Mouse (Mus musculus) midbrain, embryonic 11.5 days (tissue): Measurements from ENCODE around the gene Wwox. TPM values are rescaled to one million over a fixed set of nuclear protein-coding genes. Genes with fewer than 3 reads are reported as not detected.

ENCODE experiments used
- ATAC-seq: fragments of 200-750 bp; cut with Nextera tagmentation; 2 replicates; pipeline ENCODE4 v1.8.0; 2017; ENCODE audit warnings: moderate TSS enrichment, moderate library complexity; ENCODE audit not compliant: low FRiP score
- DNase-seq: peaks from one replicate; pipeline ENCODE4 v3.0.0; 2015; ENCODE audit warnings: low spot score; ENCODE audit errors: missing footprints
- H3K27ac ChIP-seq: fragments of 300-500 bp; sonication (generic); 2 replicates; pipeline ENCODE4 v1.5.1; 2014; ENCODE audit warnings: low read depth, low read length
- H3K27me3 ChIP-seq: fragments of 300-500 bp; sonication (generic); 2 replicates; pipeline ENCODE4 v1.6.1; 2014; ENCODE audit warnings: mild to moderate bottlenecking, low read length, moderate library complexity, mixed read lengths; ENCODE audit not compliant: control insufficient read depth, insufficient read depth
- H3K36me3 ChIP-seq: fragments of 300-500 bp; sonication (generic); 2 replicates; pipeline ENCODE4 v1.6.1; 2014; ENCODE audit warnings: mild to moderate bottlenecking, low read length, moderate library complexity, mixed read lengths; ENCODE audit not compliant: control insufficient read depth, insufficient read depth
- H3K4me1 ChIP-seq: fragments of 300-500 bp; sonication (generic); 2 replicates; pipeline ENCODE4 v1.6.1; 2014; ENCODE audit warnings: low read length; ENCODE audit not compliant: control insufficient read depth, insufficient read depth
- H3K4me2 ChIP-seq: fragments of 300-500 bp; sonication (generic); 2 replicates; pipeline ENCODE4 v1.6.1; 2014; ENCODE audit warnings: mild to moderate bottlenecking, moderate library complexity
- H3K4me3 ChIP-seq: fragments of 300-500 bp; sonication (generic); 2 replicates; pipeline ENCODE4 v1.5.1; 2014; ENCODE audit warnings: low read depth, low read length
- H3K9ac ChIP-seq: fragments of 300-500 bp; sonication (generic); 2 replicates; pipeline ENCODE4 v1.6.1; 2014; ENCODE audit warnings: low read length
- H3K9me3 ChIP-seq: fragments of 300-500 bp; sonication (generic); 2 replicates; pipeline ENCODE4 v1.6.1; 2016; ENCODE audit warnings: low read length; ENCODE audit not compliant: control insufficient read depth
- whole genome bisulfite sequencing: fragments of 180-500 bp; shearing (Covaris S2); extraction: QIAGEN DNeasy Blood & Tissue Kit; methylation state at CpG from one replicate; pipeline ENCODE4 v1.1.7; 2014; 5-methylcytosine and 5-hydroxymethylcytosine counted together
- polyA plus RNA-seq: library from polyadenylated mRNA; unstranded; fragments of >200 nt; fragmentation: Nextera tagmentation; extraction: Ambion mirVana; gene quantifications from 2 replicates; pipeline ENCODE4 v1.2.1, GENCODE M21; 2014

Wwox gene
- polyA plus RNA-seq, 1 experiment from 2014 or later, result 12.1 TPM

DNA sequence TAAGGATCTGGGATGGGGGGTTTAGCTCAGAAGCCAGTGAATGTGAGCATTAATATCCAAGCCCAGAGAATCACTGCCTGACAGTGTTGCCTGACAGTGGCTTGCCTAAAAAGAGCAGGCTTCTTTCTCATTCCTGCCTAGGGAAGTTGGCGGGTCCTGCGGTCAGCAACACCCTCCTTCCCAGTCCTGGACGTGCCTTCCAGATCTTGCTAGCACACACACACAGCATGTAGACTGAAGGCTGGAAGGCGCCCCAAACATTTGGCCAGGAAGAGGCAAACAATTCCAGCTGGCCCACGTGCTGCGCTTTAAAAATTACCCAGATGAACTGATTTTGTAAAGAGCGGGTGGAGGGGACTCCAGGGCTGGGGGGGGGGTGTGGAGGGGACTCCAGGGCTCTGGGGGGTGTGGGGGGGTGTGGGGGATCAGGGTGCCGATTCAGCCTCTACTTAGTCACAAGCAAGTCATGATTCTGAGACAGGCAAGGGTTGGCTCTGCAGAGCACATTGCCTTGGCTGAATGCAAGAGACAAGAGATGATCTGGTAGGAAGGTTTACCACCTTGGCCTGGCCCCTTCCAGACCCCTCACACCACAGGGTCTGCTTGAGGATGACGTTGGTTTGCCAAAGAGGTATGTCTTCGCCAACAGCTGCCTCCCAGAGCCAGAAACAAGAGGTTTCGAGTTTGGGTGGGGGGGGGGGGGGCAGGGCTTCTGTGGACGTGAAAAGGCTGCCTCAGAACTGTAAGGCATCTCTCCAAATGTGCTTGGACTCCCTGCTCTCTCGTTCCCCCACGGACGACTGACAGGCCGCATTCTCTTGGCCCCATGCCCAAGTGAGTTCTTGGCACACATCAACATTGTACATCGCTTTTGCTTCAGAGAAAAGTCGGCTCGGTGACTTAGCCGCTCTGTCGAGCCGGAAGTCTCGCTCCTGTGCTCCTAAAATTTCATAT, 334.3 kb downstream of the Wwox start:
- H3K27me3 ChIP-seq, result no peaks in the 10 kb centered on the region
- H3K36me3 ChIP-seq, result no peaks in the 10 kb centered on the region
- H3K4me1 ChIP-seq, result peaks cover 13% of the 10 kb centered on the region
- 78% methylated on average over 23 of the region's 23 CpGs for WGBS
- no peak overlapping the region for H3K27ac ChIP-seq
- DNase-seq (no peak), ATAC-seq (no peak)
- no peak overlapping the region for H3K9ac ChIP-seq
- no peak overlapping the region for H3K4me3 ChIP-seq
- H3K9me3 ChIP-seq, result no peaks in the 10 kb centered on the region
- no peak overlapping the region for H3K4me2 ChIP-seq

DNA sequence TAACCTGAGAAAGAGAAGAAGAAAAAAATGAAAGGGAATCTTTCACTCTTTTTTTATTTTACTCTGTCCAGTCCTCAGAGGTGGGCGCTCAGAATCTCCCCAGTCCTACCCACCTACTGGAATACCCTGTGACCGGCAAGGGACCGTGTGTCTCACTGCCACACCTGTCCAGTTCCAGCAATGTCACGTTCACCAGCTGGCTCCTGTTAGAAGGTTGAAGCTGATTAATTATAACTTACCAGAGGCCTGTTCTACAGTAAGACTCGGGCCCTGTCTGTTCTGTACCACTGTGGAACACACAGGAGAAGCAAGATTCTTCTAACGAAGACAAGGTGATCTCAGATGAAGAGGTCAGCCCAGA, 334.9 kb downstream of the Wwox start:
- Histone ChIP-seq H3K9me3 (no peaks in the 10 kb centered on the region), H3K4me3 (no peak overlapping the region), H3K36me3 (no peaks in the 10 kb centered on the region), H3K4me2 (no peak overlapping the region), H3K4me1 (peaks cover 13% of the 10 kb centered on the region), H3K27me3 (no peaks in the 10 kb centered on the region), H3K27ac (no peak overlapping the region), H3K9ac (no peak overlapping the region)
- WGBS, result 93% methylated on average over 6 of the region's 6 CpGs
- ATAC-seq (no peak), DNase-seq (no peak)

DNA sequence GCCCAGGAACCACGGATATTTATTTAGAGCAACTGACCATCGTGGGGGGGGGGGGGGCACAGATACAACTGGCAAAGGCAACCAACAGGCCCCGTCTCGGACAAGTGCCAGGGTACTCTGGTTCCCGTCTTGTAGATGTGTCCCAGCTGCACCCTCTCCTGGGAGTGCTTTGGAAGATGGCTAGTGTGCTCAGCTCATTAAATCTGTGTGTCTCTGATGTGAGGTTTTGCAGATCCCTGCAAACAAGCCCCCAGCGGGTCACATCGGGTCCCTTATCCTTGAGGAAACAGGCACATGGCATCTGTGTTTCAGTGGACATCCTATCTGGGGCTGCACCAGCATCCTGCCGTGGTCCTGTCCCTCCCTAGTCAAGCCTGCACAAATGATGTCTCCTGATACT, 336.1 kb downstream of the Wwox start:
- Histone ChIP-seq H3K27ac (no peak overlapping the region), H3K4me2 (no peak overlapping the region), H3K4me1 (peaks cover 13% of the 10 kb centered on the region), H3K27me3 (no peaks in the 10 kb centered on the region), H3K9ac (no peak overlapping the region), H3K36me3 (no peaks in the 10 kb centered on the region), H3K4me3 (no peak overlapping the region), H3K9me3 (no peaks in the 10 kb centered on the region)
- DNase-seq (no peak), ATAC-seq (no peak)
- WGBS, result 87% methylated on average over 8 of the region's 8 CpGs

DNA sequence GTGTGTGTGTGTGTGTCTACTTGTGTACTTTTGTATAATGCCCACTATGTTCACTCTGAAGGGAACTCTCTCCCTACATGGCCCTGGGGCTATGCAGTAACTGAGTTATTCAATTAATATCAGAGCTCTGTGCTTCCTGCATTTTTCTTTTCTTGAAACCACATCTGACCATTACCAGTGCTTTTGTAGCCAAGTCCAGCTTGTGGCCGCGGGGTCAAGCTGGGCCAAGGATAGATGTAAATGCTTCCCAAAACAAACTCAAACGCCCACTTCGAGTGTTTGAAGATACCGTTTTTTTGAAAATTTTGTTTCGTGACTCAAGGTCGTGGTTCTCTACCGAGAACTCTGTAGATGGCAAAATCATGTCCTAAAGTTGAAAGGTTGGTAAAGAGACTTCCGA, 337.2 kb downstream of the Wwox start:
- WGBS, result 92% methylated on average over 9 of the region's 9 CpGs
- no peaks in the 10 kb centered on the region for H3K9me3 ChIP-seq
- H3K4me1 ChIP-seq, result peaks cover 13% of the 10 kb centered on the region
- H3K4me3 ChIP-seq, result no peak overlapping the region
- no peaks in the 10 kb centered on the region for H3K27me3 ChIP-seq
- H3K4me2 ChIP-seq, result no peak overlapping the region
- no peak overlapping the region for H3K9ac ChIP-seq
- H3K27ac ChIP-seq, result no peak overlapping the region
- H3K36me3 ChIP-seq, result no peaks in the 10 kb centered on the region
- ATAC-seq, result no peak
- no peak for DNase-seq

DNA sequence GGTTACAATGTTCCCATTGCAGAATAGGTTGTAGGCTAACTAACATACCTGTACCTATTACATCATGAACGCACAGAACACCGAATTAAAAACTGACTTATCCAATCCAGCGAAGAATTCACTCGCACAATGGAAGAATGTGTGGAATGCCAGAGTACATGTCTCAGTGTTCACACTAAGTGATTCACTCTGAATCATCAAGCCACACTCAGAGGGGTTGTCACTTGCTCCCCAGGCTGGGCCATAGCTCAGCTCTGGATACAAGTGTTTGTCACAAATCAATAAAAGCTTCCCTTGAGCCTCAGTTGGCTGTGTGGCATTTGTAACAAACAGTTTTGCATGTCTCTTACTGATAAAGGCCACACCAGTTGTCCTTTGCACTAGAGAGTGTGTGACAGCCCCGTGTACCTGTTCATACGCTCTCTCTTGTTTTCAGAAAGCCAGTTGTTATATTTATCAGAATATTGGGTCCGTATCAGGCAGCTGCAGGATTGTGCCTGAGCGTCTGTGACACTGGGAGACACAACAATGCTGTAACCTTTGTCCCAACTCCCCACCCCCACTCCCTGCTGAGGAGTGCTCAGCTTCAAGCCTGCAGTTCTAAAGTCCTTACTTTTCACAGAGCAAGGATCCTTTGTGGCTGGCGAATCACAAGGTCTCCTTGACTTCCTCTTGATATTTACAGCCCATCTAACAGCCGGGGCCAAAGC, 338.0 kb downstream of the Wwox start:
- Histone ChIP-seq H3K4me2 (no peak overlapping the region), H3K36me3 (no peaks in the 10 kb centered on the region), H3K9me3 (no peaks in the 10 kb centered on the region), H3K4me1 (peaks cover 9% of the 10 kb centered on the region), H3K9ac (no peak overlapping the region), H3K4me3 (no peak overlapping the region), H3K27me3 (no peaks in the 10 kb centered on the region), H3K27ac (no peak overlapping the region)
- DNase-seq (no peak), ATAC-seq (no peak)
- 52% methylated on average over 10 of the region's 10 CpGs for WGBS

DNA sequence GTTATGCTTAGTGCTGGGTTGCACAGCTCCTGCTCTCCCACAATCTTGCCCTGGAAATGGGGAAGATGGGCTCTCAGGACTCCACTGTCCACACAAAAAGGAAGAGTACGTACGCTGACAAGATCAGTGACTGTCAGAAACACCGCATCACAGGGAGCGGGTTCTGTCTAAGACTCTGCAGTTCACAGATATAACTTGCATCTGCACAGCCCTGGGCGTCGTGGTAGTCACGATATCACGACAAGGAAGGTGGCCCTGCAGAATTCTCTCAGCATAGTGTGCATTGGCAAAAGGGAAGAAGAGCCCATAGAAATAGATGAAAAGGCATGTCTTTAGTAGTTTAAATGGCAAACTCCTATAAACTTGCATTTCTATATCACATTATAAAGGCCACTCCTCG, 339.5 kb downstream of the Wwox start:
- 92% methylated on average over 9 of the region's 9 CpGs for WGBS
- ATAC-seq (no peak), DNase-seq (no peak)
- no peaks in the 10 kb centered on the region for H3K27me3 ChIP-seq
- H3K4me3 ChIP-seq, result no peak overlapping the region
- no peaks in the 10 kb centered on the region for H3K9me3 ChIP-seq
- peaks cover 7% of the 10 kb centered on the region for H3K4me1 ChIP-seq
- no peak overlapping the region for H3K4me2 ChIP-seq
- H3K9ac ChIP-seq, result no peak overlapping the region
- H3K27ac ChIP-seq, result no peak overlapping the region
- H3K36me3 ChIP-seq, result no peaks in the 10 kb centered on the region

DNA sequence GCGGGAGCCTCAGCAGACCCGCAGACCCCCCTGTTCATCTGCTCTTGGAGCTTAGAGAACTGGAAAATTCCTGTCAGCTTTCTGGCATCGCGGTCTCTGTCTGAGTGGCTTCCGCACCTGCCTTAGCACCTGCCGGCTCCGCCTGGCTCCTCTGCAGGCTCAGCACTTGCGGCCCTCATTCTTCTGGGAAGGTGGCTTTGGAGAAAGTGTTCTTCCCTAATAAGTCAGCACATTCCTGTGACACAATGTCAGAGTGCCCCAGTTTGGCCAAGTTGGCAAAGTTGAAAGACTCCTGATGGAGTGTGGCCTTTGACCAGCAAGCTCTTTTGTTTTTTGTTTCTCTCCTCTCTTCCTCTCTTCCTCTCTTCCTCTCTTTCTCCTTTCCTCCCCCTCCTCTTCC, 343.9 kb downstream of the Wwox start:
- DNase-seq (no peak), ATAC-seq (no peak)
- no peaks in the 10 kb centered on the region for H3K36me3 ChIP-seq
- no peaks in the 10 kb centered on the region for H3K27me3 ChIP-seq
- H3K4me3 ChIP-seq, result no peak overlapping the region
- 87% methylated on average over 8 of the region's 8 CpGs for WGBS
- no peak overlapping the region for H3K4me2 ChIP-seq
- no peaks in the 10 kb centered on the region for H3K9me3 ChIP-seq
- H3K4me1 ChIP-seq, result no peaks in the 10 kb centered on the region
- H3K9ac ChIP-seq, result no peak overlapping the region
- no peak overlapping the region for H3K27ac ChIP-seq

DNA sequence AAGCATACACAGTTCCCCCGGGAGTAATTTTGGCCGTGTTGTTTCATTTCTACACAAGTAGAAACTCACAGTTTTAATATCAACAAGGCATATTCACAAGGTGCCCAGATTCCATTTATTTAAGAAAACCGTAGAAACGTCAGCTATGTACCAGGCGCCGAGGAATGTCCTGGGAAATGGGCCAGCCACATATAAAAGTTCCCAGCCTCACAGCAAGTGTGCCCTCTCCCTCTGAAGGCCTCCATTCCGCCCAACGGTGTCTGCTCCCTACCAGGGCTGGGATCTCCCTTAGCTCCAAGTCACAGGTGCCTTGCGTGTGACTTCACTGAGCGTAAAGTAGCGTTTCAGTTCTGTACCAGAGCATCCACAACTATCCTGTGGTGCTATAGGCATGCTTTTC, 346.4 kb downstream of the Wwox start:
- H3K27me3 ChIP-seq, result no peaks in the 10 kb centered on the region
- no peaks in the 10 kb centered on the region for H3K9me3 ChIP-seq
- H3K4me2 ChIP-seq, result no peak overlapping the region
- no peak for ATAC-seq
- H3K4me3 ChIP-seq, result no peak overlapping the region
- no peak overlapping the region for H3K27ac ChIP-seq
- H3K4me1 ChIP-seq, result no peaks in the 10 kb centered on the region
- DNase-seq, result no peak
- H3K36me3 ChIP-seq, result no peaks in the 10 kb centered on the region
- WGBS, result 95% methylated on average over 11 of the region's 11 CpGs
- no peak overlapping the region for H3K9ac ChIP-seq

DNA sequence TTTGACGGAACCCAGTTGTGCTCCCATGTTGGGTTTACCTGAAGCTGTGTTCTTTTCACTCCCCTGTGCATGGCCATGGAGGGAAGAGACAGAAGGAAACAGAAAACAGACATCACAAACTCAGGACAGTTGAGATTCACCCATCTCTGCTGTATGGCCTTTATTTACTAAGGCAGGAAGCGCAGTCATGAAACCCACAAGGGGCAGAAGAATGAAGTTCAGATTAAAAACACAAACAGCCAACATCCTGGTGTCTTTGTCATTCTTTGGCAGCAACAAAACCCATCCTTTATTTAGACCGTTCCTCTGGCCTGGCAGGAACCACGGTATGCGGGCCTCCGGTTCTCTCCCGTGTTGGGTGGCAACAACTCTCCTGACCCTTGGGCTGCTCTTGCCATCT, 350.2 kb downstream of the Wwox start:
- Histone ChIP-seq H3K9me3 (no peaks in the 10 kb centered on the region), H3K27ac (no peak overlapping the region), H3K36me3 (no peaks in the 10 kb centered on the region), H3K27me3 (no peaks in the 10 kb centered on the region), H3K4me2 (no peak overlapping the region), H3K4me1 (no peaks in the 10 kb centered on the region), H3K9ac (no peak overlapping the region), H3K4me3 (no peak overlapping the region)
- no peak for DNase-seq
- no peak for ATAC-seq
- WGBS, result 95% methylated on average over 7 of the region's 7 CpGs
